Mouse (Mus musculus) midbrain, embryonic 16.5 days (tissue): Measurements from ENCODE around the gene Tnks2. TPM values are rescaled to one million over a fixed set of nuclear protein-coding genes. Genes with fewer than 3 reads are reported as not detected.

ENCODE experiments used
- ATAC-seq: fragments of 200-750 bp; cut with Nextera tagmentation; 2 replicates; pipeline ENCODE4 v1.8.0; 2017; ENCODE audit warnings: moderate TSS enrichment
- H3K27ac ChIP-seq: fragments of 300-500 bp; sonication (generic); 2 replicates; pipeline ENCODE4 v1.5.1; 2014; ENCODE audit warnings: mild to moderate bottlenecking, low read length, mixed read lengths
- H3K27me3 ChIP-seq: fragments of 300-500 bp; sonication (generic); 2 replicates; pipeline ENCODE4 v1.6.1; 2014; ENCODE audit warnings: low read depth, low read length, mixed read lengths; ENCODE audit not compliant: control insufficient read depth, insufficient read depth
- H3K36me3 ChIP-seq: fragments of 300-500 bp; sonication (generic); 2 replicates; pipeline ENCODE4 v1.6.1; 2014; ENCODE audit warnings: mild to moderate bottlenecking, low read length, moderate library complexity, mixed read lengths; ENCODE audit not compliant: control insufficient read depth, insufficient read depth
- H3K4me1 ChIP-seq: fragments of 300-500 bp; sonication (generic); 2 replicates; pipeline ENCODE4 v1.6.1; 2014; ENCODE audit warnings: mild to moderate bottlenecking, low read length, mixed read lengths; ENCODE audit not compliant: control insufficient read depth, insufficient read depth
- H3K4me2 ChIP-seq: fragments of 300-500 bp; sonication (generic); 2 replicates; pipeline ENCODE4 v1.6.1; 2014; ENCODE audit warnings: mild to moderate bottlenecking, low read length, mixed read lengths
- H3K4me3 ChIP-seq: fragments of 300-500 bp; sonication (generic); 2 replicates; pipeline ENCODE4 v1.5.1; 2014; ENCODE audit warnings: low read depth, mild to moderate bottlenecking, low read length, moderate library complexity, mixed read lengths
- H3K9ac ChIP-seq: fragments of 300-500 bp; sonication (generic); 2 replicates; pipeline ENCODE4 v1.6.1; 2014; ENCODE audit warnings: low read depth, low read length, mixed read lengths
- H3K9me3 ChIP-seq: fragments of 300-500 bp; sonication (generic); replicated peaks from 2 replicates; pipeline ENCODE4 v1.6.1; 2014; ENCODE audit warnings: mild to moderate bottlenecking, low read length, mixed read lengths; ENCODE audit not compliant: control insufficient read depth, poor library complexity, severe bottlenecking
- WGBS: fragments of 180-500 bp; shearing (Covaris S2); extraction: QIAGEN DNeasy Blood & Tissue Kit; methylation state at CpG from one replicate; pipeline ENCODE4 v1.1.7; 2014; 5-methylcytosine and 5-hydroxymethylcytosine counted together
- polyA plus RNA-seq: library from polyadenylated mRNA; unstranded; fragments of >200 nt; fragmentation: Nextera tagmentation; extraction: Ambion mirVana; gene quantifications from 2 replicates; pipeline ENCODE4 v1.2.1, GENCODE M21; 2015

Tnks2 gene
- polyA plus RNA-seq, 1 experiment from 2014 or later, result 42.4 TPM

DNA sequence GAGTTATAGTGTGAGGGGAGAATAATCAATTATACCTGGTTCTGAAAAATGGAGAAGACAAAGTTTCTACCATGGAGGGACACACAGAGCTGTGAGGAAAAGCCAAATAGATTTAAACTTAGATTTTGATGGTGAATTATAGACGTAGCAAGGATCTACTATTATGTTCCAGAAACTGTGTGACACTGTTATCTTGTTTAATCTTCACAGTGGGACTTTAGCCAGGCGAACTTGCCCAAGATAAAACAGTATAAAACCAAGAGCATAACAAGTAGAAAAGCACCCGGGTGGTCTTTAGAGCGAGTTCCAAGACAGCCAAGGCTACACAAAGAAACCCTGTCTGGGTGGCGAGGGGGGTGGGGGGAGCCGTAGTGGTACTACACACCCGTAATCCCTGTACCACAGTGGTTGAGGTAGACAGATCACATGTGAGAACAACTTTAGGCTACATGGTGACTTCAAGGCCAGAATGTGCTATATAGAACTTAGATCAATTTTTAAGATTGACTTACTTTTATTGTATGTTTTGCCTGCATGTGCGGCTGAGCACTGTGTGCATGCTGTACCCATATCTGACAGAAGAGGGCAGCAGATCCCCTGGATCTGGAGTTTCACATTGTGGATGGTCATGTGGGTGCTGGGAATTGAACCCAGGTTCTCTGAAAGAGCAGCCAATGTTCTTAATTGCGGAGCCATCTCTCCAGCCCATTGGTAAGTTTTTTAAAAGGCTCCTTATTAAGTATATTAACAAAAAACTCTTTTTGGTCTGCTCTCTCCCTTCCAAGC is 32.0 kb upstream of the Tnks2 start:
- WGBS, result 66% methylated on average over 9 of the region's 9 CpGs

DNA sequence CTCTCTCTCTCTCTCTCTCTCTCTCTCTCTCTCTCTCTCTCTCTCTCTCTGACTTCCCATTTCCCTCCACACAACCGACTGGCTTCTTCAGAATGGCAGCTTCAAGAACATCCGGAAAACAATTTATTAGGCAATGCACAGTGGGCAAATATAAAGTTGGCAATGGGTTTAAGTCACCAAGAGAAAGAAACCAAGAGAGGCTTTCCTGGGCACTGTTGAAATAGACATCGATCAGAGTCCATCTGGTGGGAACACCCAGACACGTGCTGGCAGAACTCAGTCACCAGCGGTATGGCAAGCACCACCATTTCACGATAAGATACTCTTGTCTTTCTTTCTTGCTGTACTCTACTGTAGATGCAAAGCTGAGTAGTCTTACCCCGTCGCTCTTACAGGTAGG is 30.6 kb upstream of the Tnks2 start:
- no peak overlapping the region for H3K27ac ChIP-seq
- H3K4me1 ChIP-seq, result no peaks in the 10 kb centered on the region
- 96% methylated on average over 8 of the region's 8 CpGs for WGBS
- no peak overlapping the region for H3K4me3 ChIP-seq
- H3K4me2 ChIP-seq, result no peak overlapping the region
- ATAC-seq, result no peak
- no peaks in the 10 kb centered on the region for H3K27me3 ChIP-seq
- H3K36me3 ChIP-seq, result no peaks in the 10 kb centered on the region
- H3K9ac ChIP-seq, result no peak overlapping the region
- H3K9me3 ChIP-seq, result no peaks in the 10 kb centered on the region

More for the DNA sequence above, 32.0 kb upstream of the Tnks2 start:
- Histone ChIP-seq H3K27me3 (no peaks in the 10 kb centered on the region), H3K9me3 (no peaks in the 10 kb centered on the region), H3K4me1 (no peaks in the 10 kb centered on the region), H3K36me3 (no peaks in the 10 kb centered on the region), H3K9ac (no peak overlapping the region), H3K27ac (no peak overlapping the region), H3K4me2 (no peak overlapping the region), H3K4me3 (no peak overlapping the region)
- no peak for ATAC-seq

DNA sequence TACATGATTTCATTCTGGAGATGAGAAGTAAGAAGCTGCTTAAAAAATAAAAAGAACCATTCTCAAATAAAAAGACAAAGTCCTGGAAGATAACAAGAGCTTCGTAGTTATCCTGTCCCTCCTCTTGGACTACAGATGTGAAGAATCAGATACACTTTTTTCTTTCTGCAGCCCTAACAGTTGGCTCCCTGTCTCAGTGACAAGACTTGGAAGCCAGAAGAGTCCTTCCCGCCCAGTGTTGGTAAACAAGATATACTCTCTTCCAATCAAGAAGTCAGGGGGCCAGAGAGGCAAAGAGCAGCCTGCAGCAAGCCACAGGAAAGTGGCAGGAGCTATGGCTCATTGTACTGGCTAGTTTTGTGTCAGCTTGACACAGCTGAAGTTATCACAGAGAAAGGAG is 27.2 kb upstream of the Tnks2 start:
- H3K4me2 ChIP-seq, result no peak overlapping the region
- ATAC-seq, result no peak
- H3K9ac ChIP-seq, result no peak overlapping the region
- H3K27ac ChIP-seq, result no peak overlapping the region
- no peaks in the 10 kb centered on the region for H3K36me3 ChIP-seq
- no peaks in the 10 kb centered on the region for H3K27me3 ChIP-seq
- H3K9me3 ChIP-seq, result no peaks in the 10 kb centered on the region
- H3K4me3 ChIP-seq, result no peak overlapping the region
- peaks cover 3% of the 10 kb centered on the region; the same call in 1 of the 2 replicates for H3K4me1 ChIP-seq
- WGBS, result 82% methylated on average over 2 of the region's 2 CpGs

DNA sequence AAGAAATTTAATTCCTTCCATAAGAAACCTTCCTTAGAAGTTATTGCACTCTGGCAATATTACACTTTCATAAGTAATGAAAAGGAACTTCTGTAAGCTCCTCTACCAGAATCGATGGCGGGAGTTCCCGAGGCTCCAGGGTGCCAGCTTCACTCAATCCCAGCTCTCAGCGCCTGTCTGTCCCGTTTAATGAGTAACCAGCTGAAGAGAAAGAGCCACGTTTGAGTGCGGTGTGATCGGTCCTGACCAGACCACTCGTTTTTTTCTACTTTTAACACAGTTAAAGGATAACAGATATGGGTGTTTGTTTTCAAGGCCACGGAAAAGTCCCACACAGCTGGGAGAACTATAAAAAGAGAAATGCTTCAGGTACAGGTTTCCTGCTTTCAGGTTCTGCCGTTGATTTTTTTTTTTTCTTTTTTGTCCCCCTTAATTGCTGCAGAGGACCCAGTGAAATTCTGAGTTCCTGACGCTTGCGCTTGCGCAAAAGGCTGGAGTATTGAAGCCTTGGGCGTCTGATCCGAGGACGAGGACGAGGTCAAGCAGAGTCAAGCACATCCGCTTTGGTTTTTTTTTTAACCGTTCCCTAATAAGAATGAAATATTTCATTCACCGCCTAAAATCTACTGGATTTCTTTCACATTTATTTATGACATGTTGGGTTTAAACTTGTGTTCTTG is 25.5 kb upstream of the Tnks2 start:
- H3K4me2 ChIP-seq, result no peak overlapping the region
- no peak for ATAC-seq

DNA sequence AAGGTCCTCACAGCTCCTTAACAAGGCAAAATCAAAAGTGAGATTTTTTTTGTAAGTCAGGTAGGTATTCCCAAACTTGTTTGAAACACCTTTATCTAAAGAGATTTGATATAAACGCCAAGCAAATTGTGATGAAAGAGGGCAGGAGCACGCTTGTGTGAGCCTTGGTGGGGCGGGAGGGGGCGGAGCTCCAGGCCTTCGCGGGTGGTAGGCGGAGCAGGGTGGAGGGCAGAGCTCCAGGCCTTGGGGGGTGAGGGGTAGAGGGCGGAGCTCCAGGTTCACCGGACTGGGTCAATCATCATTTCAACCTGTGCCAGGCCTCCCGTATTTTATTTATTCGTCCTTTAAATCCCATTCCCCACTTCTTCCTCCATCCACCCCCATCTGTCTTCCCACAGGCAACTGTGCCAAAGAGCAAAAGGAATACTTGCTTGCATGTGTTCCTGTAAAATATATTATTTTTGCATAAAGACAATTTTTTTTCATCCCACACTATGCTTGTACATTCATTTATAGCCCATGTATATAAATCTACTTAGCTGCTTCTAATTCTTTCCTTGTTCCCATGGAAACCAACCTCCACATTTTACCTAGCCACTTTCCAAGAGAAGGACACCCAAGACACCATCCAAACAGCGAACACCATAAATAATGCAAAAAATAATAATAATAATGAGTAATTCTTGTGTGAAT is 24.4 kb upstream of the Tnks2 start:
- ATAC-seq, result peak; percentile 55; the same call in 1 of the 2 replicates

More for the DNA sequence above, 25.5 kb upstream of the Tnks2 start:
- Histone ChIP-seq H3K36me3 (no peaks in the 10 kb centered on the region), H3K4me3 (no peak overlapping the region), H3K4me1 (peaks cover 3% of the 10 kb centered on the region; the same call in 1 of the 2 replicates), H3K27me3 (no peaks in the 10 kb centered on the region), H3K9me3 (no peaks in the 10 kb centered on the region), H3K9ac (no peak overlapping the region), H3K27ac (no peak overlapping the region)
- 68% methylated on average over 21 of the region's 21 CpGs for WGBS

DNA sequence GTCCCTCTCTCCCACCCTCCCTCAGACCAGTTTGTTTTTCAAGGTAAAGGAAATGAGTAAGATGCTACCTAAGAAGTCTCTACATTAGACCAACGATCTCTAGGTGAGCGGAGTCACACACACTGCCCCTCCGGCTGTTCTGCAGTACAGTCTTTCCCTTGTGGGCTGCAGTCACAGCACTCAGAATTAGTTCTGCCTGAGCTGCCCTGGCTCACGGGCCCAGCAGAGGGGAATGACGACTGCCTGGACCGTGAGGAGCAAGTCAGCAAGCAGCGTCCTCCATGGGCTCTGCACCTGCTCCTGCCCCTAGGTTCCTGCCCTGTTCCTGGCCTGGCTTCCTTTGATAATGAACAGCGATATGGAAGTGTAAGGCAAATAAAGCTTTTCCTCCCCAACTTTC is 22.0 kb upstream of the Tnks2 start:
- Histone ChIP-seq H3K4me1 (peaks cover 6% of the 10 kb centered on the region; the same call in 1 of the 2 replicates), H3K4me2 (no peak overlapping the region), H3K27ac (no peak overlapping the region), H3K36me3 (no peaks in the 10 kb centered on the region), H3K4me3 (no peak overlapping the region), H3K9me3 (no peaks in the 10 kb centered on the region), H3K9ac (no peak overlapping the region), H3K27me3 (no peaks in the 10 kb centered on the region)
- WGBS, result 34% methylated on average over 8 of the region's 8 CpGs
- no peak for ATAC-seq

More for the DNA sequence above, 24.4 kb upstream of the Tnks2 start:
- H3K36me3 ChIP-seq, result no peaks in the 10 kb centered on the region
- H3K9me3 ChIP-seq, result no peaks in the 10 kb centered on the region
- H3K27ac ChIP-seq, result no peak overlapping the region
- peaks cover 3% of the 10 kb centered on the region; the same call in 1 of the 2 replicates for H3K4me1 ChIP-seq
- no peaks in the 10 kb centered on the region for H3K27me3 ChIP-seq
- 34% methylated on average over 12 of the region's 12 CpGs for WGBS
- no peak overlapping the region for H3K4me3 ChIP-seq
- H3K9ac ChIP-seq, result no peak overlapping the region
- no peak overlapping the region; the same call in 1 of the 2 replicates for H3K4me2 ChIP-seq

DNA sequence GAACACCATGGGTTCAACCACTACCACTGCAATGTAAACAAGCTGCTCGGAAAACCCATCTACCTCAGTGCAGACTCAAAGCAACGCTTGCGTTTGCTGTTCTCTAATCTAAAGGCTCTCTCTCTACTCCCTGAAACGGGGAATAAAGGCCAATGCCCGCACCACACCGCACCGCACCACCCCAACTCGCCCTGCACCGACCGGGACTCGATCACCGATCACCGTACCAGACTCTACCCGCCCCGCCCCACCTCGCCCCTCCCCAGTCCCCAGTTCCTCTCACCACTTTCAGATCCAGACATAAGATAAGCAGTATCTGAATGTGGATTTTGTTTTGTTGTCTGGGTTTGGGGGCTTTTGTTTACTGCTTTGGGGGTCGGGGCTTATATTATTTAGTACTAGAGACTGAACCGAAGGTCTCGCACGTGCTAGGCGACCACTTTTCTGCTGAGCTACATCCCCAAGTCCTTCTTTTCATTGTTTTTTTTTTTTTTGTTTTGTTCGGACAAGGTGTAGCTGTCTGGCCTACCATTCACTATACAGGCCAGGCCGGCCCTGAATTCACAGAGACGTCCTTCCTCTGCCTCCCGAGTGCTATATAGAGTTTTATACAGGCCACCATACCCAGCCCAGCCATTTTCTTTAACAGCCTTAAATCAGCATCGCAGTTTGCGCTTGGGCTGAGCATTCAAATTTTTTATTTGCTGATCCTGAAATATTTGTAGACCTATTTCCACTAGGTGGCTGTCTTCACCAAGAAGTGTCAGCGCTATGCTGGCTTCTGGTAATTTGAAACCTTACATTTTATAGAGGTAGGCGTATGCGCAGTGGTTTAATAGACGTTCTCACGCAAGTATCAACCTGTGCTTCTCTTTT is 18.4 kb upstream of the Tnks2 start:
- no peaks in the 10 kb centered on the region for H3K36me3 ChIP-seq
- peaks cover 5% of the 10 kb centered on the region; the same call in 1 of the 2 replicates for H3K4me1 ChIP-seq
- peak overlapping the region; percentile 1; the same call in 1 of the 2 replicates for H3K9ac ChIP-seq
- WGBS, result 15% methylated on average over 32 of the region's 32 CpGs
- peak overlapping the region; percentile 38 for H3K4me2 ChIP-seq
- no peaks in the 10 kb centered on the region for H3K27me3 ChIP-seq
- H3K9me3 ChIP-seq, result no peaks in the 10 kb centered on the region
- H3K27ac ChIP-seq, result no peak overlapping the region
- ATAC-seq, result peak; percentile 75
- H3K4me3 ChIP-seq, result peak overlapping the region; percentile 3

DNA sequence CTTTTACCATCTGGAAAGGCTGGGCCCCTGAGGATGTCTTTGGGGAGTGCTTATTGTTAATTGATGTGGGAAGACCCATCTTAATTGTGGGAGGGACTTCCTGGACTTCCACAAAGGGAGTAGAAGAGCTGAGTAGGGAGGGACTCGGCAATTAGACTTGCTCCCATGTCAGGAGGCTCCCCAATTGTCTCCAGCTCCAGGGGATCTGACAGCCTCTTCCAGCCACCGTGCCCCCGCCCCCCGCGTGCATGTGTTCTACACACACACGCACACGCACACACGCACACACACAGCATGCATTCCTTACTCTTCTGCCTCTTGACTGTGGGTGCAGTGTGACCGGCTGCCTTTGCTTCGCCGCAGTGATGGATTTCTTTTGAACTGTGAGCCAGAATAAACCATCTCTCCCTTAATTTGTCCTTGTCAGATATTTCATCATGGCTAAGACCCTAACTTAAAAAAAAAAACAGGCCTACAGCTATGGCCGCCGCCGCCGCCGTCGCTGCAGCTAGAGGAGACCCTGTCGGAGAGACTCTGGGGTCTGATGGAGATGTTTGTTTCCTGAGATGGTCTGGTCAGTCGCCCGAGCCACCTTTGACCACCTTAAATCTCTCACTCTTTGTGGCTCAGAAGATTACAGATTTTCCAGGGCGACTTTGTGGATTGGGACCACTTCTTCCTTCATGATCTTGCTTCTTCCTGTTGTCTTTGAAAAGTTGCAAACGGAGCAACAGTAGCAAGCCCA is 15.7 kb upstream of the Tnks2 start:
- ATAC-seq, result peak; percentile 57

More for the DNA sequence above, 15.7 kb upstream of the Tnks2 start:
- Histone ChIP-seq H3K9ac (peak overlapping the region; percentile 61), H3K36me3 (no peaks in the 10 kb centered on the region), H3K4me2 (peak overlapping the region; percentile 67), H3K4me1 (peaks cover 5% of the 10 kb centered on the region; the same call in 1 of the 2 replicates), H3K9me3 (no peaks in the 10 kb centered on the region), H3K27ac (no peak overlapping the region; the same call in 1 of the 2 replicates), H3K4me3 (peak overlapping the region; percentile 31), H3K27me3 (no peaks in the 10 kb centered on the region)
- 2% methylated on average over 22 of the region's 22 CpGs for WGBS
